Mouse (Mus musculus) kidney, adult 8-10 months (tissue): Measurements from ENCODE around the gene Evpl.
"Not testable (repeated sequence)": the region's sequence is repeated elsewhere in the genome, so short reads cannot be mapped to it uniquely, and the experiment has no call there.

ENCODE experiments used
- DNase-seq, 2 experiments: peaks; one replicate each; pipeline ENCODE4 v3.0.0; 2022

The Evpl gene

DNA sequence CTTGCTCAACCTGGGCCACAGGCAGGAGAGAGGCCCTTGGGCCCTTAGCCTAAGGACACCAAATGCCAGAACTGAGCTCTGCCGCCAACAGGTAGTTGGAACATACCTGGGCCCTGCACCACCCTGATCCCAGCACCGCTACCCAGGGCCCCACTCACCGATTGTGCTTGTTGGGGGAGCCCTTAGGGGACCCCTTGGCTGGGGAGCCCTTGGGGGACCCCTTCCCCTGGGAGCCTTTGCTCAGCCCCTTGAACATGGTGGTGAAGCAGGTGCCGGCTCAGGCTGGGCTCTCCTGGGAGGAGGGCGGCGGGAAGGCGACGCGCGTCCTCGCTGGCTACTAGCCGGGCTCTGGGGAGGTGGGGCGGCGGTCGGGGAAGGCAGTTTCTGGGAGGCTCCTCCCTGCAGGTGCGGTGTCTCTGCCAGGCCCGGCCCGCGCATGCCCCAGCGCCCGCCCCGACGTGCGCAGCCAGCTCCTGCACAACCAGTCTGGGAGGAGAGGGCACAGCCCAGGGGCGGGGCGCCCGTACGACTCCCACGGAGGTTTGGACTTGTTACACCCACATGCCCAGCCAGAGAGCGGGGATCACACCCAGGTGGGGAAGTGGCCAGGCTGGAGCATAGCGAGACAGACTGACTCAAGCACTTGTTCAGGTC, at the start of gene Evpl:
TSS of gene Evpl (minus strand) at position 336 of the 654 bp plus-strand sequence.
- DNase-seq: peak; percentile 97

DNA sequence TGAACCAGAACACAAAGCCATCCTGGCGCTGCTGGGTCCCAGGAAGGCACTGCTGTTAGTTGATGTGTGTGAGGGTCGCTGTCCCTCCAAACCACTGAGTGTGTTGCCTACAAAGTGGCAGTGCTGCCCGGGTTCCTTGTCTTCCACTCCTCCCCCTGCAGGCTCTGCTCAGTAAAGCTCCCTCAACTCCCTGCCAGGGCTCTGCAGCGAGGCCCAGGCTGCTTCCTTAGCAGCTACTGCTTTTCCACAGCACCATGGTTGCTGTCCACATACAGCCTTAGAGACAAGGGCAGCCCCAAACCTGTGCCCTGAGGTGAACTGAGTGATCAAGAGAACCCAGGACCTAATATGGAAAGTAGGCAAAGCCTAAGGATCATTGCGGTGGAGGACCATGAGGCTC, 49.5 kb upstream of the Evpl start:
- DNase-seq: no peak

DNA sequence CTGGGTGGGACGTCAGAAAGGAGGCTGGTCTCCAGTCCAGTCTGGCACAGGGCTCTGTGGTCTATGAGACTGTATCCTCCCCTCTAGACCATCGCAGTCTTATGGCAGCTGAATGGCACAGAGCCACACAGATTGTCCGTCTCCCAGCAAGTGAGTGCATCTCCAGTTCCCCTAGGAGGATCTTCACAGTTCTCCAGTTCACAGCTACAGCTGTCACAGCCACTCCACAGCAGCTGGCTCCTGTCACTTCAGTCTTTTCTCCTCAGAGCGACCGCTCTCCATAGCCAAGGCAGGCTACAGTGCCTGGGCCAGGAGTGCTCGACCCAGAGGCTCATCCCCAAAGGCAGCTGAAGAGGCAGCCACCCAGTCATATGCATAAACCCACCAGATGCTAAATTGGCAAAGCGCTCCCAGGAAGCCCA, 47.9 kb upstream of the Evpl start:
- no peak for DNase-seq

- DNase-seq: no peak
These were observed 46.1 kb upstream of the Evpl start for GRCm38 (mm10) chr11:116283982-116284381.

DNA sequence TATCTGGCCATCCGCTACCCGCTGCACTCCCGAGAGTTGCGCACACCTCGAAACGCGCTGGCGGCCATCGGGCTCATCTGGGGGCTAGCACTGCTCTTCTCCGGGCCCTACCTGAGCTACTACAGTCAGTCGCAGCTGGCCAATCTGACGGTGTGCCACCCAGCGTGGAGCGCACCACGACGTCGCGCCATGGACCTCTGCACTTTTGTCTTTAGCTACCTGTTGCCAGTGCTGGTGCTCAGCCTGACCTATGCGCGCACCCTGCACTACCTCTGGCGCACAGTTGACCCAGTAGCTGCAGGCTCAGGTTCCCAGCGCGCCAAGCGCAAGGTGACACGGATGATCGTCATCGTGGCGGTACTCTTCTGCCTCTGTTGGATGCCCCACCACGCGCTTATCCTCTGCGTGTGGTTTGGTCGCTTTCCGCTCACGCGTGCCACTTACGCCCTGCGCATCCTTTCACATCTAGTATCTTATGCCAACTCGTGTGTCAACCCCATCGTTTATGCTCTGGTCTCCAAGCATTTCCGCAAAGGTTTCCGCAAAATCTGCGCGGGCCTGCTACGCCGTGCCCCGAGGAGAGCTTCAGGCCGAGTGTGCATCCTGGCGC, 45.1 kb upstream of the Evpl start:
- no peak for DNase-seq

GRCm38 (mm10) chr11:116282089-116282488, 44.2 kb upstream of the Evpl start:
- peak; percentile 35 to 50 for DNase-seq

GRCm38 (mm10) chr11:116281671-116282070, 43.8 kb upstream of the Evpl start:
- DNase-seq: no peak

- DNase-seq: no peak
These were observed 43.1 kb upstream of the Evpl start, which contains the start of gene Galr2 for GRCm38 (mm10) chr11:116280751-116281663. TSS of gene Galr2 (plus strand) at chr11:116280939.

DNA sequence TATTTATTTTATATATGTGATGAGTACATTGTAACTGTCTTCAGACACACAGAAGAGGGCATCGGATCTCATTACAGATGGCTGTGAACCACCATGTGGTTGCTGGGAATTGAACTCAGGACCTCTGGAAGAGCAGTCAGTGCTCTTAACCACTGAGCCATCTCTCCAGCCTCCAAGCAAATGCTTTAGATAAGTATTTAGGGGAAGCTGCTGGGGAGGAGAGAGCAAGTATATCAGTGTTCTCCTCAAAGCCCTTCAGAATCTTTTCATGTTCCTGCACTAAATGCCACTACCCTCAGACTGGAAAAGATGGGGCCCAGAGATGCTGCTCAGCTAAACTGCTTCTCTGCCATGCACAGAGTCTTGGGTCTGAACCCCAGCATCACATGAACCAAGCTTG, 39.3 kb upstream of the Evpl start:
- not testable (repeated sequence) for DNase-seq

DNA sequence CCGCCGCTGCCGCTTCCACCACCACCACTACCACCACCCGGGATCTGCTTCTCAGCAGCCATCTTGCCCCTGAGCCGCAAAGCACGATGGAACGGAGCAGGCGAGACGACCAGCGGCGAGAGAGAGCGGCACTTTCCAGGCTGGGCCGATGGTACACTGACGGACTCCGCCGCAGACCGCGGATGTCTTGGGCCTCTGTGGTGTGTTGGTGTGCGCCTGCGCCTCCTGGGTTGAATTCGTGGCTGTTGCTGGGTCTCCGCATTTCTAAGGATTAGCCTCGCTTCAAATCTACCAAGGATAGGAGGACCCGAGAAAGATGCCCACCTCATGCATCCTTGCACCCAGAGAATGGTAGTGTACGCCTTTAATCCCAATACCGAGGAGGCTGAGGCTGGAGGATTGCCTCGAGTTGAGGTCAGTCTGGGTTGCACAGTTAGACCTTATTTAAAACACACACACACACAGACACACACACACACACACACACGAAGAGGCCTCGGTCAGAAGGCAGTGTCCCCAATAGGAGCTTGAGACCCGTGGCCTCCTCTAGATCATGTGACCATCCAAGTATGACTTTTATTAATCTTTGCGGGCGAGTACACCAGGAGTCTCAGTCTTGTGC, 36.3 kb upstream of the Evpl start, which contains the start of gene Srp68:
TSS of gene Srp68 (minus strand) at position 173 of the 622 bp plus-strand sequence.
- peak; percentile 90 to 93 for DNase-seq

GRCm38 (mm10) chr11:116273469-116274044, 35.7 kb upstream of the Evpl start:
- no peak for DNase-seq

DNA sequence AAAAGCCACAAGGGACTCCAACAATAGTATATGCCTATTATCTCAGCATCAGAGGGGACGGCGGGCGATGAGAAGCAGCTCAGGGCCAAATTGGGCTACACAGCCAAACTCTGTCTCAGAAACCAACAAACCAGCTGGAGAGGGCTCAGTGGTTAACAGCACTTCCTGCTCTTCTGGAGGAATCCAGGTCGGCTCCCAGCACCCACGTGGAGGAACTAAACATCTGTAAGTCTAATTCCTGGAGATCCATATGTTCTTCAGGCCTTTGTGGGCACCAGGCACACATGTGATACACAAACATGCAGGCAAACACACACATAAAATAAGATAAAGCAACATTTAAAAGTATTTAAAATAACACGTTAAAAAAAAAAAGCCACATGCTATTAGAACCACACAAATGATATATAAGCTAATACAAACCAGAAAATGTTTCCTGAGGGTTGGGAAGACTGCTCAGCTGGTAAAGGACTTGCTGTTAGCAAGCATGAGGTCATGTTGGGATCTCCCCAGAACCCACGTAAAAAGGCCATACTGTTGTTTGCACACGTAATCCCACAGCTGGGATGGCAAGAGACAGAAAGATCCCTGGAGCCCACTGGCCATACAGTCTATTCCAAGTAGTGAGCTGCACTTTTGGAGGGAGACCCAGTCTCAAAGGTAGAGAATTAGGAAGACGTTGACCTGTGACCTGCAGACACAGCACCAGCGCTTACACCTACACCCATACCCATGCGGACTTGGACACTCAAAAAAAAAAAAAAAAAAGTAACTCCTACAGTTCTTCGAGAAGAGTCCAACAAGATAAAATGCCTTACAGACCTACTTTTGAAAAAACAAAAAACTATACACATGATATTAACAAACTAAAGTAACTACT, 35.0 kb upstream of the Evpl start:
- DNase-seq: no peak

DNA sequence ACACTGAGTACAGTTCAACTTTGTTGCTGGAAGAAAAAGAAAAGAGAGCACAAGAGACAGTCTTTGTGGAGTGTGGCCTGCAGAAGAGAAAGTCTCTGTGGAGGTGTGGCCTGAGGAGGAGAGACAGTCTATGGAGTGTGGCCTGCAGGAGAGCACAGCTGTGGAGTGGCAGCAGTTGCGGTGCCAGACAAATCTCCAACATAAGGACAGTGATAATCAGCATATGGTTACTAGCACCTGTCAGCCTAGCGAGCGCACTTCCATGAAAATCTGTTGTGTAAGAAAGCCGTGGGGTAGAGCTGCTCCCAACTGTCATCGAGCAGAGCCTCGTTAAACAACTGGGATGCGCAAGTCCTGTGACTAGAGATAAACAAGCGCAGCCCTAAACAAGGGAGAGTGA, 31.7 kb upstream of the Evpl start:
- DNase-seq: no peak

GRCm38 (mm10) chr11:116268313-116268712, 30.4 kb upstream of the Evpl start:
- DNase-seq: no peak

- DNase-seq: no peak
These were observed 29.8 kb upstream of the Evpl start for GRCm38 (mm10) chr11:116267637-116268036.

DNA sequence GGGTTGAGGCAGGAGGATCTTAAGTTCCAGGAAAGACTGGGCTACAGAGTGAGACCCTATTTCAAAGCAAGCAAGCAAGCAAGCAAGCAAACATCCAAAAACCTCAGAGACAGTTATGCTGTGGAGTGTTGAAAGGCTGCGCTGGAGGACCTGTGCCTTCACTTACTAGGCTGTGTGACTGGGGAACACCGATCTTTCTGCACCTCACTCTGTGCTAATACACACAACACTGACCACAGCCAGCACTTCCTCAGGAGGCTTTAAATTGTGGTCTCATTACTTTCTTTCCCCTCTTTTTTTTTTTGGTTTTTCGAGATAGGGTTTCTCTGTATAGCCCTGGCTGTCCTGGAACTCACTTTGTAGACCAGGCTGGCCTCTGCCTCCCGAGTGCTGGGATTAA, 28.0 kb upstream of the Evpl start:
- DNase-seq: no peak

DNA sequence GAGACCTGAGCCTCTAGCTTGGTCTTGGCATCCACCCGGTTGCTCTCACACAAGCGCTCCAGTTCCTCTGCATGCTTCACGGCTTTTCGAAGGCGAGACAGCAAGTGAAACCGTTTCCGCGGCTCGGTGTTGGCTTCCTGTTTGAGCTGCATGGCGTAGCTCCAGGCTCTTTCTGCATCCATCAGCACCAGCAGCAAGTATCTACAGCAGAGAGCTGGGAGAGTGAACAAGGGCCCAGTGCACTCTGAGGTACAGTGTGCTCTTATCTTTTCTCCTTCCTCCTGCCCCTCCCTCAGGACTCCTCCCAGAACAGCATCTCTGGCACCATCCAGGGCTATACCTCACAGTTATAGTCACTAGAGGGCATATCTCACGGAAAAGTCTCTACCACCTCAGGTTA, 27.5 kb upstream of the Evpl start:
- no peak for DNase-seq

GRCm38 (mm10) chr11:116260259-116260658, 22.4 kb upstream of the Evpl start:
- no peak for DNase-seq

DNA sequence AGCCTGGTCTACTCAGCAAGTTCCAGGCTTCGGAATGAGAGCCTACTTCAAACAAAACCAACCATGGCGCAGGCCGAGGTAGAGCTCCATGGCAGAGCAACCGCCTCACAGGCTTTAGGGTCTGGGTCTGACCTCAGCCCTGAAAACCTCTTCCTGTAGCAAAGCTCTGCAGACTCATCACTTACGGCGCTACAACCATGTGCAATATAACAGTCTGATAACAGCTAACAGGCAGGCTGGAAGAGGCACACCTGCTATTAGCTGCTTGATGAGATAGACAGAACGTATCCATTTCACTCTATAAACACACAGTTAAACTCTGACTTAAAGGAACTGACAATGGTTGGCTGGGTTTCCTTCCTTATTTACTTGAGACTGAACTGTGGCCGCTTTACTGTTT, 21.6 kb upstream of the Evpl start:
- no peak for DNase-seq

DNA sequence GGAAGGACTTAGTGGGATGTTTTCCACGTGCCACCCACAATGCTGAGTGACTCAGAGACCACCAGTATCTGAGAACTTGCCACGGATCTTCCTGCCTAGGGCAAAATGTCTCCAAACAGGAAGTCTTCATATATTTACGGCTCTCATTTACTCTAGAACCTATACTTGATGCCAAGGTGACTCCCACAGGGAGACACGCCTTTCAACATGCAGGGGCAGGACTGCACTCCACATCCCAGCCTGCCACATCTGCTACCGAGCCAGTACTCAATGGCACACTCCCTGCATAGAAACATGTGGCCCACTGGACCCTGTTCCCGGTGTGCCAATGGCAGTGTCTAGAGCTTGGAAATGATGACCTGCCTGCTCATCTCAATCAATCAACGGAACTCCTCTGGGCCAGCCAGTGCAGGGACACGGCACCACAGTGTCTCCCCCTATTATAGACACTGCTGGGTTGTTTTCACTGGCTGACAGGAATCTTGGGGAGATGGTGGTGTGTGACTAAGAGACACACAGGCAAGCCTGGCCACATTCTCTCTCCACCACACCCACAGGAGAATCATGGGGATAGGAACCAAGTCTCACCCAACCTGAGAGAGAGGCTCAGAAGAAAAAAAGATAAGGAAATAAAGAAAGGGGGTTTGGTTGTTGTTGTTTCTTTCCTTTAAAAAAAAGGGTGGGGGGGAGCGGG, 18.3 kb upstream of the Evpl start:
- DNase-seq: no peak
